Mouse (Mus musculus) hindbrain, postnatal 0 days (tissue): ENCODE measurements around the gene H2al1a. TPM values are rescaled to one million over a fixed set of nuclear protein-coding genes. Genes with fewer than 3 reads are reported as not detected.
"Not testable (repeated sequence)": the region's sequence is repeated elsewhere in the genome, so short reads cannot be mapped to it uniquely, and the experiment has no call there.

Experiments used
- ATAC-seq: fragments of 200-750 bp; cut with Nextera tagmentation; 2 replicates; pipeline ENCODE4 v1.8.0; 2017; ENCODE audit warnings: mild to moderate bottlenecking, moderate TSS enrichment, moderate library complexity
- DNase-seq: peaks from one replicate; pipeline ENCODE4 v3.0.0-alpha.2; 2015; ENCODE audit warnings: low spot score
- H3K27ac ChIP-seq: fragments of 300-500 bp; sonication (generic); 2 replicates; pipeline ENCODE4 v1.5.1; 2014; ENCODE audit warnings: mild to moderate bottlenecking
- H3K27me3 ChIP-seq: fragments of 300-500 bp; sonication (generic); 2 replicates; pipeline ENCODE4 v1.6.1; 2014; ENCODE audit warnings: low read length, mixed read lengths; ENCODE audit not compliant: insufficient read depth
- H3K36me3 ChIP-seq: fragments of 300-500 bp; sonication (generic); 2 replicates; pipeline ENCODE4 v1.6.1; 2014; ENCODE audit warnings: low read length, mixed read lengths; ENCODE audit not compliant: insufficient read depth
- H3K4me1 ChIP-seq: fragments of 300-500 bp; sonication (generic); 2 replicates; pipeline ENCODE4 v1.6.1; 2014; ENCODE audit warnings: antibody characterized with exemption, low read length, mixed read lengths; ENCODE audit not compliant: insufficient read depth
- H3K4me2 ChIP-seq: fragments of 300-500 bp; sonication (generic); 2 replicates; pipeline ENCODE4 v1.6.1; 2014; ENCODE audit warnings: low read depth, mild to moderate bottlenecking, low read length, moderate library complexity, mixed read lengths
- H3K4me3 ChIP-seq: fragments of 300-500 bp; sonication (generic); 2 replicates; pipeline ENCODE4 v1.5.1; 2014; ENCODE audit warnings: low read length
- H3K9ac ChIP-seq: fragments of 300-500 bp; sonication (generic); replicated peaks from 2 replicates; pipeline ENCODE4 v1.6.1; 2014; ENCODE audit warnings: mild to moderate bottlenecking, low read length, moderate library complexity, mixed read lengths
- H3K9me3 ChIP-seq: fragments of 300-500 bp; sonication (generic); 2 replicates; pipeline ENCODE4 v1.6.1; 2016; ENCODE audit warnings: low read length, mixed read lengths
- CTCF ChIP-seq: IDR thresholded peaks from 2 replicates; pipeline ENCODE4 v1.5.1; 2016; ENCODE audit warnings: antibody characterized with exemption, control low read depth, low read depth
- WGBS: fragments of 180-500 bp; shearing (Covaris S2); extraction: QIAGEN DNeasy Blood & Tissue Kit; methylation state at CpG from one replicate; pipeline ENCODE4 v1.1.7; 2014; 5-methylcytosine and 5-hydroxymethylcytosine counted together
- polyA plus RNA-seq: library from polyadenylated mRNA; unstranded; fragments of >200 nt; fragmentation: Nextera tagmentation; extraction: Ambion mirVana; gene quantifications from 2 replicates; pipeline ENCODE4 v1.2.1, GENCODE M21; 2015
- total RNA-seq: library from RNA; depleted of rRNA; stranded (reverse); fragments of >200 nt; gene quantifications from 2 replicates; pipeline ENCODE4 v1.2.3, GENCODE M21; 2014; rRNA removed

Gene H2al1a
- not detected in 2 replicates for total RNA-seq
- not detected in 2 replicates for polyA plus RNA-seq

- no CpG with 5 or more reads among the region's 3 CpGs for WGBS
- not testable (repeated sequence) for H3K27me3 ChIP-seq, H3K4me2 ChIP-seq, ATAC-seq, H3K27ac ChIP-seq, H3K36me3 ChIP-seq, H3K4me1 ChIP-seq, H3K9me3 ChIP-seq, H3K4me3 ChIP-seq, DNase-seq, H3K9ac ChIP-seq
These were observed at the start of gene H2al1a for GRCm38 (mm10) chrX:11298957-11299356. Gene H2al1a (plus strand): TSS chrX:11299257.

DNA sequence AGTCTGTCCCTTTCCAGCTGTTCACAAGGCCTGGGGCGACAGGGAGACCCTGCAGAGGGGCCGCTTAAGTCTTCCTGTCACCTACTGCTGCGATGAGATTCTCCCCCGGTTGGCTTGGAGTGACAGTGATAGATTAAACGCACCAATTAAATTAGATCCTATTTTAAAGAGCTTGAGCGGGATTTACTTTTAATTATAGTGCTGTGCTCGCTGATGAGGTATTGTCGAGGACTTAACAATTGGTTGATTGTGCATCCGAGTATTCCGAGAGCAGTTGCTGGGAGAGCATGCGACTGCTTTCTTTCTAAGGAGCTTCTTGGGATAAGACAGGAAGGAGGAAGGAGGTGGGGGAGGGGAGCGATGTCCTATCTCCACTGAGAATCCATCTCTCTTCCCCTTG lies 48.9 kb upstream of the H2al1a start:
- H3K36me3 ChIP-seq: no peaks in the 10 kb centered on the region
- H3K9ac ChIP-seq: no peak overlapping the region
- H3K4me1 ChIP-seq: no peaks in the 10 kb centered on the region
- no peaks in the 10 kb centered on the region for H3K9me3 ChIP-seq
- H3K4me2 ChIP-seq: no peak overlapping the region
- TF ChIP-seq CTCF: no peak
- ATAC-seq: no peak
- DNase-seq: peak; percentile 7
- WGBS: 44% methylated on average over 12 of the region's 12 CpGs
- no peaks in the 10 kb centered on the region for H3K27me3 ChIP-seq
- no peak overlapping the region for H3K27ac ChIP-seq
- no peak overlapping the region for H3K4me3 ChIP-seq

- no peaks in the 10 kb centered on the region for H3K9me3 ChIP-seq
- no peak overlapping the region for H3K4me3 ChIP-seq
- H3K36me3 ChIP-seq: no peaks in the 10 kb centered on the region
- H3K9ac ChIP-seq: no peak overlapping the region
- no peak for DNase-seq
- H3K27ac ChIP-seq: no peak overlapping the region
- ATAC-seq: no peak
- no peak overlapping the region for H3K4me2 ChIP-seq
- 79% methylated on average over 5 of the region's 5 CpGs for WGBS
- TF ChIP-seq CTCF: no peak
- no peaks in the 10 kb centered on the region for H3K4me1 ChIP-seq
- H3K27me3 ChIP-seq: no peaks in the 10 kb centered on the region
These were observed 45.0 kb upstream of the H2al1a start for GRCm38 (mm10) chrX:11254062-11254461.

GRCm38 (mm10) chrX:11254521-11255207 lies 44.4 kb upstream of the H2al1a start:
- no peak overlapping the region for H3K27ac ChIP-seq
- H3K4me1 ChIP-seq: no peaks in the 10 kb centered on the region
- no peak overlapping the region for H3K4me3 ChIP-seq
- no peak overlapping the region for H3K9ac ChIP-seq
- TF ChIP-seq CTCF: no peak
- DNase-seq (no peak), ATAC-seq (no peak)
- 70% methylated on average over 11 of the region's 11 CpGs for WGBS
- H3K9me3 ChIP-seq: no peaks in the 10 kb centered on the region
- no peaks in the 10 kb centered on the region for H3K36me3 ChIP-seq
- H3K27me3 ChIP-seq: no peaks in the 10 kb centered on the region
- no peak overlapping the region for H3K4me2 ChIP-seq

- 78% methylated on average over 8 of the region's 8 CpGs for WGBS
- Histone ChIP-seq H3K9ac (no peak overlapping the region), H3K9me3 (no peaks in the 10 kb centered on the region), H3K4me1 (no peaks in the 10 kb centered on the region), H3K36me3 (no peaks in the 10 kb centered on the region), H3K4me3 (no peak overlapping the region), H3K4me2 (no peak overlapping the region), H3K27ac (no peak overlapping the region), H3K27me3 (no peaks in the 10 kb centered on the region)
- TF ChIP-seq CTCF: no peak
- no peak for DNase-seq
- no peak for ATAC-seq
These were observed 43.3 kb upstream of the H2al1a start for GRCm38 (mm10) chrX:11255564-11256360.

GRCm38 (mm10) chrX:11264918-11265317 lies 34.1 kb upstream of the H2al1a start:
- no peaks in the 10 kb centered on the region for H3K27me3 ChIP-seq
- WGBS: 84% methylated on average over 8 of the region's 8 CpGs
- H3K4me2 ChIP-seq: no peak overlapping the region
- no peak for TF ChIP-seq CTCF
- no peak overlapping the region for H3K27ac ChIP-seq
- H3K36me3 ChIP-seq: no peaks in the 10 kb centered on the region
- no peak overlapping the region for H3K9ac ChIP-seq
- H3K4me1 ChIP-seq: no peaks in the 10 kb centered on the region
- H3K9me3 ChIP-seq: no peaks in the 10 kb centered on the region
- ATAC-seq: no peak
- no peak overlapping the region for H3K4me3 ChIP-seq
- DNase-seq: no peak

- no peak overlapping the region for H3K4me3 ChIP-seq
- H3K27ac ChIP-seq: no peak overlapping the region
- no peak overlapping the region for H3K4me2 ChIP-seq
- DNase-seq: no peak
- no peak for ATAC-seq
- no peak overlapping the region for H3K9ac ChIP-seq
- WGBS: 56% methylated on average over 7 of the region's 7 CpGs
- H3K9me3 ChIP-seq: no peaks in the 10 kb centered on the region
- no peak for TF ChIP-seq CTCF
- no peaks in the 10 kb centered on the region for H3K4me1 ChIP-seq
- H3K27me3 ChIP-seq: no peaks in the 10 kb centered on the region
- no peaks in the 10 kb centered on the region for H3K36me3 ChIP-seq
These were observed 31.3 kb upstream of the H2al1a start for GRCm38 (mm10) chrX:11267791-11268190.
